Mouse (Mus musculus): ENCODE results near the gene Fam71a. TPM values are rescaled to one million over a fixed set of nuclear protein-coding genes. Genes with fewer than 3 reads are reported as not detected.

Fam71a gene
- polyA plus RNA-seq, 1 experiment, result not detected

- Histone ChIP-seq H3K4me1 (ENCODE audit: control insufficient read depth, insufficient read depth, low read length) (no peaks in the 10 kb centered on the region), H3K4me3 (ENCODE audit: insufficient read depth, low read depth, low read length) (no peak overlapping the region), H3K27ac (ENCODE audit: insufficient read depth, low read depth, low read length) (no peak overlapping the region), H3K27me3 (replicated peaks; ENCODE audit: control insufficient read depth, insufficient read depth, low read length) (no peaks in the 10 kb centered on the region), H3K36me3 (ENCODE audit: control insufficient read depth, insufficient read depth, low read length) (no peaks in the 10 kb centered on the region)
- no peak for DNase-seq
- 85% methylated on average over 2 of the region's 2 CpGs for WGBS
- no peak for TF ChIP-seq CTCF (conservative IDR thresholded peaks at IDR 0.05; ENCODE audit: insufficient read depth, insufficient read length, low read depth, low read length)
- no peak for TF ChIP-seq POLR2A (IDR thresholded peaks at IDR 0.05; ENCODE audit: low read depth, low read length)
Observed at GRCm38 (mm10) chr1:191123696-191124095, 40.9 kb downstream of the Fam71a start.

- Histone ChIP-seq H3K27me3 (replicated peaks; ENCODE audit: control insufficient read depth, insufficient read depth, low read length) (no peaks in the 10 kb centered on the region), H3K4me3 (ENCODE audit: insufficient read depth, low read depth, low read length) (no peak overlapping the region), H3K36me3 (ENCODE audit: control insufficient read depth, insufficient read depth, low read length) (no peaks in the 10 kb centered on the region), H3K4me1 (ENCODE audit: control insufficient read depth, insufficient read depth, low read length) (no peaks in the 10 kb centered on the region), H3K27ac (ENCODE audit: insufficient read depth, low read depth, low read length) (no peak overlapping the region)
- no peak for TF ChIP-seq CTCF (conservative IDR thresholded peaks at IDR 0.05; ENCODE audit: insufficient read depth, insufficient read length, low read depth, low read length)
- peak; percentile 17 for DNase-seq
- WGBS, result 49% methylated on average over 3 of the region's 3 CpGs
Observed at GRCm38 (mm10) chr1:191122744-191123143, 41.9 kb downstream of the Fam71a start.

DNA sequence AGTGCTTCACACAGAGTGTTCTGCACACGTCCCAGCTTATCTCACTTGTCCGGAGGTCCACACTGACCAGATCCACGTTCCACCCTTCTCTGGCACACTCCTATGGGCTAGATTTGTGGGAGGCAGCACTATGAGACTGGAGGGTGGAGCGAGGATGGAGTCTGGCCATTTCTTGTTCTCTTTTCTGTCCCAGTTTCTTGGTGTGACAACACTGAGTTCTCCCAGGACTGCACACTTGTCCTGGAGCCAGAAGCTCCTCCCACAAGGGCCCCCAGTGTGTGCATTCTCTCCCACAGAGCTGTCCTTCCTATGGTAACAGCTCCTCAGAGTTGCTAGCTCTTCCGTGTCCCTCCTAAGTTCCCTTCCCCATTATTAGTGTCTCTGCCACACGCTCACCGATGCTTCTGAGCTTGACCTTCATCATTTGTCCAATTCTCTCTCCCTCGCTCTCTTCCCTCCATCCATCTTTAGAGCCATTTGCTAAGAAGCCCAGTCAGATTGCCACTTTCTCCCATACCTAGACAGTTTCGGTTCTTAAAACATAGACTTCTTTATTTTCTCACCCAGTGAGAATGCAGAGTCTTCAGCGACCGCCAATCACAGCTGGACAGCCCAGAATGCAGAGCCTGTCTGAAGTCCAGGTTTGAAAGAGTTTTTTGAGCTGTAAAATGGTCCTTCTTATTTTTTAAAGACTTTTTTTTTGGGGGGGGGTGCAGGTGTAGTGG, 48.9 kb downstream of the Fam71a start:
- 91% methylated on average over 11 of the region's 11 CpGs for WGBS
- TF ChIP-seq CTCF (conservative IDR thresholded peaks at IDR 0.05; ENCODE audit: insufficient read depth, insufficient read length, low read depth, low read length) (no peak), POLR2A (IDR thresholded peaks at IDR 0.05; ENCODE audit: low read depth, low read length) (no peak)
- Histone ChIP-seq H3K36me3 (ENCODE audit: control insufficient read depth, insufficient read depth, low read length) (no peaks in the 10 kb centered on the region), H3K4me1 (ENCODE audit: control insufficient read depth, insufficient read depth, low read length) (no peaks in the 10 kb centered on the region), H3K27ac (ENCODE audit: insufficient read depth, low read depth, low read length) (no peak overlapping the region), H3K4me3 (ENCODE audit: insufficient read depth, low read depth, low read length) (no peak overlapping the region), H3K27me3 (replicated peaks; ENCODE audit: control insufficient read depth, insufficient read depth, low read length) (no peaks in the 10 kb centered on the region)
- peak; percentile 12 for DNase-seq

DNA sequence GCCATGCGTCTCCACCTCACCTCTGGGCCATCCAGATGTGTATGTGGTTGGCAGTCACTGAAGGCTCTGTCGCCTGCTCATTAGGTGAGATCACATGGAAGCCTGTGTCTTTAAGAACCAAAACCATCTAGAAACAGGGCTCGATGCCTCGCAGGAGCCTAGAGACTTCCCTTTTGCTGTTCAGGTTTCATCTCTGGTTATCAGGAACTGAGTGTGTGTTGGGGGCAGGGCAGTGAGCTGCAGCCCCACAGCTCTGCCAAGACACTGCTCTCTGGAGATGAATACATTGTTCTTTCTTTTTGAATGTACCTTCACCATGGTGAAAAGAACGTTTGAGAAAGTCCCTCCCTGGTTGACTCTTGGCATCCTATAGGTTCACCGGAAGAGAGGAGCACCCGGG, 49.7 kb downstream of the Fam71a start:
- Histone ChIP-seq H3K36me3 (ENCODE audit: control insufficient read depth, insufficient read depth, low read length) (no peaks in the 10 kb centered on the region), H3K27me3 (replicated peaks; ENCODE audit: control insufficient read depth, insufficient read depth, low read length) (no peaks in the 10 kb centered on the region), H3K27ac (ENCODE audit: insufficient read depth, low read depth, low read length) (no peak overlapping the region), H3K4me1 (ENCODE audit: control insufficient read depth, insufficient read depth, low read length) (no peaks in the 10 kb centered on the region), H3K4me3 (ENCODE audit: insufficient read depth, low read depth, low read length) (no peak overlapping the region)
- WGBS, result 73% methylated on average over 7 of the region's 7 CpGs
- TF ChIP-seq POLR2A (IDR thresholded peaks at IDR 0.05; ENCODE audit: low read depth, low read length) (no peak), CTCF (conservative IDR thresholded peaks at IDR 0.05; ENCODE audit: insufficient read depth, insufficient read length, low read depth, low read length) (no peak)
- DNase-seq, result peak; percentile 14

Other genes with a start within 250 kb of the Fam71a start
- 26.6 and 29.6 TPM in 2 replicates for gene Angel2, start 239.7 kb downstream of the Fam71a start, polyA plus RNA-seq (2012; rRNA removed)
- 0.15 and 0.22 TPM in 2 replicates for gene Vash2, start 185.5 kb downstream of the Fam71a start, polyA plus RNA-seq (2012; rRNA removed)
- 10.8 and 16.1 TPM in 2 replicates for gene Flvcr1, start 138.7 kb downstream of the Fam71a start, polyA plus RNA-seq (2012; rRNA removed)
- gene Spata45, start 128.2 kb downstream of the Fam71a start, polyA plus RNA-seq (2012; rRNA removed), result not detected in 2 replicates
- gene Tatdn3, start 101.9 kb downstream of the Fam71a start, polyA plus RNA-seq (2012; rRNA removed), result 8.1 and 10.4 TPM in 2 replicates
- 0.31 and 0.43 TPM in 2 replicates for gene Nsl1, start 101.8 kb downstream of the Fam71a start, polyA plus RNA-seq (2012; rRNA removed)
- 4.1 and 4.9 TPM in 2 replicates for gene Batf3, start 67.0 kb downstream of the Fam71a start, polyA plus RNA-seq (2012; rRNA removed)
- gene Atf3, start 53.2 kb upstream of the Fam71a start, polyA plus RNA-seq (2012; rRNA removed), result 1.2 and 1.5 TPM in 2 replicates
- 146 and 165 TPM in 2 replicates for gene Nenf, start 153.4 kb upstream of the Fam71a start, polyA plus RNA-seq (2012; rRNA removed)
- gene Tmem206, start 161.1 kb upstream of the Fam71a start, polyA plus RNA-seq (2012; rRNA removed), result 22.1 and 22.2 TPM in 2 replicates
- gene Ppp2r5a, start 238.5 kb upstream of the Fam71a start, polyA plus RNA-seq (2012; rRNA removed), result 69.6 and 73.2 TPM in 2 replicates

Data from kidney, adult 2 months (tissue).